Mouse (Mus musculus): ENCODE data around the gene Plekhd1.

Gene Plekhd1

GRCm38 (mm10) chr12:80699144-80699531 lies 6.7 kb downstream of the Plekhd1 start:
- no peak for DNase-seq (ENCODE audit: low spot score in 2 of 2)

DNA sequence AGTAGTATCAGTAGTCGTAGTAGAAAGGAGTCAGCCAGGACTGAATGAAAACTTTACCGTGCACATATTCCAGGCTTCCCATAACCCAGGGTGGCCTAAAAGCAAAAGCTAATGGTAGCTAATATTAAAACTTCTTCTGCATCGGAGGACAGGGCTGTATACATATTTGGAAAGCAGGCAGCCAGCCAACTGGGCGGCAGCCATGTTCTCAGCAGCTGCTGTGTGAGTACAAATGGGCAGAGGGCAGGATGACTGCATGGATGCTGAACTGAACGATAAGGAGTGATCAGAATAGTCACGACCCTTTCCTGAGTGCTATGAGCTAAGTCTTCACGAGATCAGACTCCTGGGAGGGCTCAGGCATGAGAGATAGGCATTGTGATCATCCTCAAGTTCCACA lies 8.9 kb downstream of the Plekhd1 start:
- DNase-seq (ENCODE audit: low spot score in 2 of 2): no peak

DNA sequence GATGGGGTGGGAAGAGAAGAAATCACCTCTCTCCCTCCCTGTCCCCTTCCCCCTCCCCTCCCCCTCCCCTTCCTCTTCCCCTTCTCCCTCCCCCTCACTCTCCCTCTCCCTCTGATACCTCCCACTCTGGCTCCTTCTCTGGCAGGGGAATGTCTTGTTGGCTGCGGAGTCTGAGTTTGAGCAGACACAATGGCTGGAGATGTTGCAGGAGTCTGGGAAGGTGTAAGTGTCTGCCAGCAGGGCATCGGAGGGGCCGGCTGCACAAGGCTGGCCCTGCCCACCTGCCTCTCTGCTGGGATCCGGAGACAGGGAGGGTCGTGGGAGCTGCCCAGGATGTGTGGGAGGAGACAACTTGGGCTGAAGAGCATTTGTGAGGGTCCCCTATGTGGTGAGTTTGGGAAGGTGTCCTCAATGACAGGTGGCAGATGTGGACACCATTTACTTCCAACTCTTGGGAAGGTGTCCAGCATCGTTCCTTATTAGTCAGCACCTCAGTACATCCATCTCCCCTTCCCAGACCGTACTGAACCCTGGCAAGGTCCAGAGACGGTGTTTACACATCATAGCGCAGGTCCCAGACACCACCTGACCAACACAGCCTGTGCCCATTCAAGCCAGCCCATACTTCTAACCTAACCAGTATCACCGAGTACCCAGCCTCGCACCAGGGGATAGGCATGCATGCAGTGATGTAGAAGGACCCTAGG lies 14.0 kb downstream of the Plekhd1 start:
- no peak for DNase-seq (ENCODE audit: low spot score in 2 of 2)

DNA sequence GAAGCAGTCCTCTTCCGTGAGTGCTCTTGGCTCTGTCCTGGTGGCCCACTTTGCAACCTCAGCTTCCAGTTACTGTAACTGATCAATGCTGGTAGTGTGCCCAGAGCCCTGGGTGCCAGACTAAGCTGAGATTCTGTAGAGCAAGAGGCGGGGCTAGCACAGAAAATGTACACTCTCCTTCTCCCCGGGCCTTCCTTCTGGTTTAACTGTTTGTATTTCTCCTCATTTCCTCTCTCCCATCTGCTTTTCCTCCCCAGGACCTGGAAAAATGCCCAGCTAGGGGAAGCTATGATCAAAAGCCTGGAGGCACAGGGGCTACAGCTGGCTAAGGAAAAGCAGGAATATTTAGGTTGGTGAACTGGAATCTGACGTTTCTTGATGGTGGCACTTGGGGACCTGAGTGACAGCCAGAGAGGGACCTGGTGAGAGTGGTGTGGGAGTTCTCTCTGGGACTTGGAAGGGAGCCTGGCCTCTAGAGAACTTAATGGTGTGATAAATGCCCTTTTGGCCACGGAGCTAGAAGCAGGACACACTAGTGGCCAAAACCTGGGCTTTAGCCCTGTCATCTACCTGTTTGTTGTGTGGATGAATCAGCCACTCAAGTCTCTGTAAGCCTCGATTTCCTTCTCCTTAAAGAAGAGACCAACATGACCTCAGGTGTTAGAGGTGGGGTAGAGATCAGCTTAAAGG lies 14.7 kb downstream of the Plekhd1 start:
- DNase-seq (ENCODE audit: low spot score in 2 of 2): no peak

DNA sequence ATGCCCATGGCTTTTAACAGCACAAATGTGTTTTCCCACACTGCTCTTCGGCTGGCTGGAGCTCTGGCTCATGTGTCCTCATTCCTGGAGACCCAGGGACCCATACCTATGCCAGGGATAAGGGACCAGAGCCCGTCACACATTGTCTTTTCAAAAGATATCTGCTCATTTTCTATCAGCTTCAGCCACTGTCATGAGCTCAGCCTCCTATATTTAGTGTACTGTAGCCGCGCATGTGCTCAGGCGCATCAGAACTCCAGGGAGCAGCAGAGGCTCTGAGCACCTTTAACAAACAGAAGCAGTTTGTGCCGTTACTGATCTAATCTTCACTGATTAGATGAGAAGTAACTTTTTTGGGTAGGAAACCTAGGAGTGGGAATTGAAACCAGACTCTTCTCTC lies 23.5 kb downstream of the Plekhd1 start:
- DNase-seq (ENCODE audit: low spot score in 2 of 2): no peak

DNA sequence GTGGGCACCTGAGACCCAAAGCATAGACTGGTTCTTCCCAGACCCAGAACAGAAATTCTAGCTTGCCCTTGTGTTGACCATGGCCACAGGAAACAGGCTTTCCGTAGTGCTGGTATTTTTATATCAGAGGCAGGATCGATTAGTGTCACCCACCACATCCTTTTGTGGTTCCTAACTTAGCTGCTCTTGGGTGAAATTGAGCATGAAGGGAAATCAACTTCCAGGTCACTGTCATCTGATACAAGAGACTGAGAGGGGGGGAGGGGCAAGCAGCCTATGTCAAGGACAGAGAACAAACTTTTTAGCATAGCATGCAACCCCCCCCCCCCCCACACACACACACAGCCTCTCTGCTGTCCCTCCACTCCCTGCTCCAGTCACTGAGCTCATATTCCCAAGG lies 26.8 kb downstream of the Plekhd1 start:
- DNase-seq (ENCODE audit: low spot score in 2 of 2): no peak

GRCm38 (mm10) chr12:80720507-80720906 lies 28.1 kb downstream of the Plekhd1 start:
- no peak for DNase-seq (ENCODE audit: low spot score in 2 of 2)

DNA sequence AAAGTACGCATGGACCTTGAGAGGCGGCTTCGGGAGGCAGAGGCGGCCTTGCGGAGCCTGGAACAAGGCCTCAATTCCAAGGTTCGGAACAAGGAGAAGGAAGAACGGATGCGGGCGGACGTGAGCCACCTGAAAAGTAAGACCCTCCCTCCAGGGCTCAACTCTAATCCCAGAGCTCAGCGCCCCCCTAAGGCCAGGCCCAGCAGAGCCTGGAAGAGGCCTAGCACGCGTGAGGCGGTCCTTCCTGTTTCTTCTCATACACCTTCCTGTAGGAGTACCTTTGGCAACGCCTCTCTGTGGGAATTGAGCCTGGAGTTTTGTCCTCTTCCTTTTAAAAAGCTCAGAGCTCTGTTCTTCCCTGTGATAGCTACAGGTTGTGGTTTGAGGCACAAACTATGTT lies 29.1 kb downstream of the Plekhd1 start:
- DNase-seq (ENCODE audit: low spot score in 2 of 2): no peak

GRCm38 (mm10) chr12:80724853-80725559 lies 32.6 kb downstream of the Plekhd1 start:
- DNase-seq (ENCODE audit: low spot score in 2 of 2): peak; percentile 51 to 85

DNA sequence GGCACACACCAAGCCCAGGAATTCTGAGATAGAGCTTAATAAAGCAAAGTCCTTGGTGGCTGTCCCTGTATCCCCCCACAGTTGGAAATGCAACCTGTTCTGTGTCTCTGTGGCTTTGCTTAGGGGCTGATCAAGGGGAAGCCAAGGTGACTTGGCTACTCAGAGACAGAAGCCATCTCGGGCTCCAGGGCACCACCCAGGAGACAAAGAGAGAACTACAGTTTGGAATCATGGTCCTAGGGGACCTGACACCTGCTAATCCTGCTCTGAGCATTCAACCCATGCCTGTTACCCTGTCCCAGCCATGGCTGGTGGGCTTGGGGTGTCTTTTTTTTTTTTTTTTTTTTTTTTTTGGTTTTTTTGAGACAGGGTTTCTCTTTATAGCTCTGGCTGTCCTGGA lies 35.8 kb downstream of the Plekhd1 start:
- DNase-seq (ENCODE audit: low spot score in 2 of 2): no peak

DNA sequence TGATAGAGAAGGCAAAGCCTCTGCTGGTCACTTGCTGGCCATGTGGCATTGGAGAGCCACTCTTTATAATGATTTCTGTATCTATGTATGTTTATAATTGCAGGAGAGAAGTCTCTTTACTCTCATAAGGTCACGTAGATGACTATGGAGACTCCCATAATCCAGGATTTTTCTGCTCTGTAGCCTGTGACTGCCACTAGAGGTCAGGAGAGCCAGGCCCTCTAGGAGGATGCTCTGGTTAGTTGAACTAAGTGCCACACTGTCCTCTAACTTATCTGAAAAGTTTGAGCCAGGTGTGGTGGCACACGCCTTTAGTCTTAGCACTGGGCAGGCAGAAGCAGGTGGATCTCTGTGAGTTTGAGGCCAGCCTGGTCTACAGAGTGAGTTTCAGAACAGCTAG lies 36.4 kb downstream of the Plekhd1 start:
- DNase-seq (ENCODE audit: low spot score in 2 of 2): no peak

DNA sequence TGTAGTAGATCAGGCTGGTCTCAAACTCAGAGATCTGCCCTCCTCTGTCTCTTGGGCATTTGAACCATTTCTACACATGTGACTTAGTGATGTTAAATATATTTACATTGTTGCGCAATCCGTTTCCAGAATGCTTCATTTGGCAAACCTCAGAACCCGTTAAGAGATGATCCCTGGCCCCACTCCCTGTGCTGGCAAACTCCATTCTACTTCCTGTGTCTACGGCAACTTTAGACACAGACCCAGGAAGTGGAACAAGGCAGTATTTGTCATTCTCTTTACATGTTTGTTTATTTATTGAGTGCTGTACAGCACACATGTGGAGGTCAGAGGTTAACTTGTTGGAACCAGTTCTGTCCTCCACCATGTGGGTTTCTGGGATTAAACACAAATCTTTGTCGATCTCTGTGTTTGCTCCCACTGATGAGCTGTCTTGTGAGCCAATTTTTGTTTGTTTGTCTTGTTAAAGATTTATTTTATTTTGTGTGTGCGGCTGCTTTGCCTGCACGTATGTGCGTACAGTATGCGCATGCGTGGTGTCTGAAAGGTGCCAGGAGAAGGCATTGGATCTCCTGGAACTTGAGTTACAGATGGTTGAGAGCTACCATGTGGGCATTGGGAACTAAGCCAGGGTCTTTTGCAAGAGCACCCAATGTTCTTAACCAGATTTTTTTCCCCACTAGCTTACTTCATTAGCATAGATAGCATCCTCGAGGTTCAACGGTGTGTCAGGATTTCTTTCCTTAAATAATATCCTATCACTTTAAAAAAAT lies 37.6 kb downstream of the Plekhd1 start:
- DNase-seq (ENCODE audit: low spot score in 2 of 2): no peak

- peak in 1 of 2 experiments; percentile 25 for DNase-seq (ENCODE audit: low spot score in 2 of 2)
These were observed 38.2 kb downstream of the Plekhd1 start for GRCm38 (mm10) chr12:80730567-80730966.

GRCm38 (mm10) chr12:80734526-80735470 lies 42.4 kb downstream of the Plekhd1 start:
- peak in 1 of 2 experiments; percentile 51 for DNase-seq (ENCODE audit: low spot score in 2 of 2)

GRCm38 (mm10) chr12:80736464-80737282 lies 44.3 kb downstream of the Plekhd1 start:
- DNase-seq (ENCODE audit: low spot score in 2 of 2): peak; percentile 53 to 54

GRCm38 (mm10) chr12:80737283-80737600 lies 44.9 kb downstream of the Plekhd1 start:
- DNase-seq (ENCODE audit: low spot score in 2 of 2): no peak

DNA sequence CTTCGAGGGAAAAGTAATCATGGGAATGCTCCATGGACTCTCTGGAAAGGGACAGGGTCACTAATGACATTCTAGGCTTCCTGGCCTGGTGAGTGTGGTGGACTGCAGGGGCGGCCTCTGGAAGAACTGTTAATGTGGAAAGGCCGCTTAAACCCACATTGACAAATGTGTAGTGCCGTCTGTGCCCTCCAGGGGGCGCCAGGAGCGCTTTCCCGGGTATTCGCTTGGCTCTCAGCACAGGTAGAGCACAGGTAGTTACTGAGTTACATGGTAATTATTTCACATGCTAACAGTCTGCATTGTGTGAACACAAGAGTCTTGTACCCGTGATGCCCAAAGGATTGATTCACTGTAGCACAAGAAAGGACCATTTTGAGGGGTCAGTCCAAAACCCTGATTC lies 47.1 kb downstream of the Plekhd1 start:
- peak in 1 of 2 experiments; percentile 57 for DNase-seq (ENCODE audit: low spot score in 2 of 2)

- DNase-seq (ENCODE audit: low spot score in 2 of 2): no peak
These were observed 52.2 kb downstream of the Plekhd1 start for GRCm38 (mm10) chr12:80744614-80745013.

DNA sequence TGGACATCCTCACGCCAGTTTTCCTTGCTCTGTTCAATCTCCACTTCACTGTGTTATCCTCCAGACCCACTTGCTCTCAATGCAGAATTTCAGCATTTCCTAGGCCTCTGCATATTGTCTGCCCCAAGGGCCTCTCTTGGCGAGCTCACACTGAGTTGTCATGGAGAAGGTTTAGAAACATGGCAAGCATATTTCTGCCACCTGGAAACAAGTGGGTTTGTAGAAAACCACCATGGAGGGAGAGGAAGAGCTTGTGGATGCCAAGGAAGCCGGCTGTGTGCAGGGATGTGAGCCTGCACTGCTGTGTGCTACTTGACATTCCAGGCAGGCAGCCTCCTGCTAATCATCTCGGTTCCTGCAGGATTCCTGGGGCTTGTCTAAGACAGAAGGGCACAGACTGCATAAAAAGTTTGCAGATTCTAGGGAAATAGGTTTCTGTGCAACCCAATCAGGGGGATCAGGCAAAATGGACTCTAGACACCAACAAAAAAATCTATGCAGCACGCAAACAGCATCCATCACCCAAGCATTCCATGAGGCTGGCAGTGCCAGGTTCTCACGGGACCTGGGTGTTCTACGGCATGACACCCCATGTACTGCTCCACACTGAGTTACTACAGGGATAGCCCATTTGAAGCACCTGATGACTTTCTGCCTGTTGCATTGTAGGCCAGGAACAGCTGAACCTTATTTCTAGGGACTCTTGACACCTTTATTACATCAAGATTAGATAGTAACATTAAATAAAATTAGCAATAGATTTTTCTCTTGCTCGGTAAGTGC lies 53.8 kb downstream of the Plekhd1 start:
- DNase-seq (ENCODE audit: low spot score in 2 of 2): no peak
